Mouse (Mus musculus) common myeloid progenitor, adult 5-6 weeks (primary cell): ENCODE data around the gene Zfand2b. TPM values are rescaled to one million over a fixed set of nuclear protein-coding genes. Genes with fewer than 3 reads are reported as not detected.

Source experiments
- ATAC-seq: replicated peaks from 2 replicates; pipeline ENCODE4 v1.8.0; 2016; ENCODE audit warnings: low read depth, mild to moderate bottlenecking, moderate TSS enrichment, inconsistent platforms; ENCODE audit not compliant: poor library complexity, severe bottlenecking
- total RNA-seq: library from RNA; stranded (forward); fragments of 200-1000, 187-1606 nt; gene quantifications from 2 replicates; pipeline ENCODE4 v1.2.3, GENCODE M21; 2017

Zfand2b gene
- total RNA-seq, 1 experiment from 2014 or later: 21.8 TPM

DNA sequence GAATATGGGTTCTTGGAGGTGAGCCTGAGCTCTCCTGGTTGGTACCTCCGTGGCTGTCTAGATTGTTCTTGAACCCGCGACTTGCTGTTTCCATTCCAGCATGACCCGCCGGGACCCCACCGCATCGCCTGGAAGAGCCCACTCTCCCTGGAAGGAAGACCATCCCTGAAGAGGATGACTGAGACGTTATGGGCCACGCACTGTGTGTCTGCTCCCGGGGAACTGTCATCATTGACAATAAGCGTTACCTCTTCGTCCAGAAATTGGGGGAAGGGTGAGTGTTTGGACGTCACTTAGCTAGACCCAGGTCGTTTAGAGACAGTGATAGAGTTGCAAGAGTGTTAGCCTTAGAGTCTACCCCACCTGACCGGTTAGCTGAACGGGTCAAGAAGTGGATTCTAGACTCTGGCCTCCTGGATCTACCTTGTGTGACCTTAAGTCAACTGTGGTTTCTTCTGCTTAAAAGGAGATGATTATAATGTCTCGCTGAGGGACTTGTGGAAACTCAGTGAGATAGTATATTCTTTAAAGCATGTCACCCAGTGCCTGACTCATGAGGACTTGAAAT, 42.8 kb downstream of the Zfand2b start:
- ATAC-seq: no peak

DNA sequence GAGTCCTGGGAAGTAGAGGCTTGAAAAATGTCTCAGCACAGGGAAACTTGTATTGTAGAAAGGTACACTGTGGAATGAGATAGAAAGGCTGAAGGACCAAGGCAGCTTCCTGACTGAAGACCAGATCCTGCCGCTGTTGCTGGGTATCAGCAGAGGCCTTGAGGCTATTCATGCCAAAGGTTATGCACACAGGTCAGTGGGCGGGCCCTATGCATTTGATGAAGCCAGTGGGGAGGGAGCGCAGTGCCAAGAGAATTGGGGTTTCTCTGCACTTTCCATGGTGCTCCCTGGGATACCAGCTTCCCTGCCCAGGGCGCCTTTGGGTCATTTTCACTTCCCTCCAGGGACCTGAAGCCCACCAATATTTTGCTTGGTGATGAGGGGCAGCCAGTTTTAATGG, 44.1 kb downstream of the Zfand2b start:
- no peak for ATAC-seq

DNA sequence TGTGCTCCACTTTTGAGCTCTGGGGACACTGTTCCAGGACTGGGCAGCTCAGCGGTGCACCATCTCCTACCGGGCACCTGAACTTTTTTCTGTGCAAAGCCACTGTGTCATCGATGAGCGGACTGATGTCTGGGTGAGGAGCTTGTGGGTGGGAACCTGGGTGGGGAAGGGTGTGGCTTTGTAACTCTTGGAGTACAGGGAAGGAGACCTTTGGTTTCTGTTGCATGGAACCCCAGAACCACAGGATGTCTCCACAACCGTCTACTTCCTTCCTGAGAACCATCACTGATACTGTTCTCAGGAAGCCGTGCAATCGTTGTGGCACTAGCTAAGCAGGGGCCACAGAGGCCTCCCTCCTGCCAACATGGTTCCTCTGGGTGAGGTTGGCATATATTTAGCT, 44.6 kb downstream of the Zfand2b start:
- peak; percentile 69 for ATAC-seq

DNA sequence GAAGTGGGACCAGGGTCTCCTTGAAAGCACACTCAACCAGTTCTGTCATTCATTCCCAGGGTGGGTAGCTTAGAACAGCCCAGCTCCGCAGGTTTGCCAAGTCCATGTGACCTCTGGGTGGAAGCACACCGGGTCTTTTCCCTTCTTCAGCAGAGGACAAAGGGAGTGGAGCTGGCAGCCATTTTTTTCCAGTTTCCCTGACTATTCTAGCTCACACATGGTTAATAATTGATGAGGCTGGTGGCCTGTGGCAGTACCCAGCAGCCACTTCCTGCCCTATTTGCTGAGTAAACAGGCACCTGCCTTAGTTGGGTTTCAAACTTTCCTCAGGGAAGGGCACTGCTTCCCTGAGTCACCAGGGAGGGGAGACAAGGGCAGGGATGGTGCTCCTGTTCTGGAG, 46.0 kb downstream of the Zfand2b start:
- no peak for ATAC-seq

DNA sequence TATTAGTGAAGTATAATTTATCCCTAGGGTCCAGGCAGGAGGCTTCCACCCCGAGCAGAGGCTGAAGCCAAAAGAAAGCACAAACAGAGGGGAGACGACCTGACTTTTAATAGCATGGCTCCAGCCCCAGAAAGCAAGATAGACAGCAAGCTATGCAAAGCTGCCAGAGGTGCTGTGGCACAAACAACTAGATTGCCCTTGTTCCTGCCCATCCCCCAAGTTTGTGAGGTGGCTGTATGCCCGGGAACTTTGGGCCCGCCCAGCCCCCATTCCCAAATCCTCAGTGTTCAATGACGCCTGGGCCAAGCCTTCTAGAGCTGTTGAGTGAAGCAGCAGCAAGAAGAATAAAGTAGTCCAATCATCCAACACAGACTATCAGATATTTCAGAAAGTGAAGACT, 46.4 kb downstream of the Zfand2b start:
- no peak for ATAC-seq

DNA sequence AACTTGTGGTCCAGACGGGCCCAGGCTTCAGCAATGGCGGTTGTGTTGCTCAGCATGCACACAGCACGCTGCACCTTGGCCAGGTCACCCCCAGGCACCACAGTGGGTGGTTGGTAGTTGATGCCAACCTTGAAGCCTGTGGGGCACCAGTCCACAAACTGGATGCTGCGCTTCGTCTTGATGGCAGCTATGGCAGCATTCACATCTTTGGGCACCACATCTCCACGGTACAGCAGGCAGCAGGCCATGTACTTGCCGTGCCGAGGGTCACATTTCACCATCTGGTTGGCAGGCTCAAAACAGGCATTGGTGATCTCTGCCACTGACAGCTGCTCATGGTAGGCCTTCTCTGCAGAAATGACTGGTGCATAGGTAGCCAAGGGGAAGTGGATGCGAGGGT, 47.3 kb downstream of the Zfand2b start:
- no peak for ATAC-seq

DNA sequence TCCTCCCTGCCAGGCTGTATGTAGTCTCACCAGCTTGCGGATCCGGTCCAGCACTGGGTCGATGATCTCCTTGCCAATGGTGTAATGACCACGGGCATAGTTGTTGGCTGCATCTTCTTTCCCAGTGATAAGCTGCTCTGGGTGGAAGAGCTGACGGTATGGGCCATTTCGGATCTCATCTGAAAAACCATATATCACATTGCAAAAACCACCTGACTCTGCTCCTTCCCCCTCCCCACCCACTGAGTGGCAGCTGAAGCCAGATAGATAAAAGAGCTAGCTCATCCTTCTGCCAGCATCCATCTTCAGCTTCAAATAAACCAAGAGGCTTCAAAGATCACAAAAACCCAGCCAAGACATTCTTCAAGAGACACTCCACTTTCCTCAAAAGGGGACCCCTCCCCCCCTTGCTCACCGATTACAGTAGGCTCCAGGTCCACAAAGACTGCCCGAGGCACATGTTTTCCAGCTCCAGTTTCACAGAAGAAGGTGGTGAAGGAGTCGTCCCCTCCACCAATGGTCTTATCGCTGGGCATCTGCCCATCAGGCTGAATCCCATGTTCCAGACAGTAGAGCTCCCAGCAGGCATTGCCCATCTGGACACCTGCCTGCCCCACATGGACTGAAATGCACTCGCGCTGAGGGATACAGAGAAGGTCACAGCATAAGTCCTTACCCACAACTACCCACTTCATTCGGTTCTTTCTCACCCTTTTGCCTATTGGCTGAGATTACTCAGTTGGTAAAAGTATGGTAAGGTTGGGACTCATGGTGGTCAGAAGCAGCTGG, 48.5 kb downstream of the Zfand2b start:
- ATAC-seq: no peak

DNA sequence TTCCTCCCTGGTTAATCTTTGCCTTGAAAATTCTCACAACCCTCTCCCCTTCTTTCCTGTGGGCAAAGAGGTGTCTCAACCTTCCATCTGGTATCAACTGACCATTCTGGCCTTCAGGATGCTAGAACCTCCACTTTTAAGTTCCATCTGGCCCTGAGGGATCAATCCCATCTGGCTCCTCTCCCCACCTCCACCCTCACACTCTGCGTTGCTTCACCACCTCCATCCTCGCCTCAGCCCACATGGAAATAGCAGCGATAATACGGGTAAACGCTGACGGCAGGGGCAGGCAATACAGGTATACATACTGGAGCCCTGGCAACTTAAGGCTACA, 49.4 kb downstream of the Zfand2b start:
- ATAC-seq: no peak

DNA sequence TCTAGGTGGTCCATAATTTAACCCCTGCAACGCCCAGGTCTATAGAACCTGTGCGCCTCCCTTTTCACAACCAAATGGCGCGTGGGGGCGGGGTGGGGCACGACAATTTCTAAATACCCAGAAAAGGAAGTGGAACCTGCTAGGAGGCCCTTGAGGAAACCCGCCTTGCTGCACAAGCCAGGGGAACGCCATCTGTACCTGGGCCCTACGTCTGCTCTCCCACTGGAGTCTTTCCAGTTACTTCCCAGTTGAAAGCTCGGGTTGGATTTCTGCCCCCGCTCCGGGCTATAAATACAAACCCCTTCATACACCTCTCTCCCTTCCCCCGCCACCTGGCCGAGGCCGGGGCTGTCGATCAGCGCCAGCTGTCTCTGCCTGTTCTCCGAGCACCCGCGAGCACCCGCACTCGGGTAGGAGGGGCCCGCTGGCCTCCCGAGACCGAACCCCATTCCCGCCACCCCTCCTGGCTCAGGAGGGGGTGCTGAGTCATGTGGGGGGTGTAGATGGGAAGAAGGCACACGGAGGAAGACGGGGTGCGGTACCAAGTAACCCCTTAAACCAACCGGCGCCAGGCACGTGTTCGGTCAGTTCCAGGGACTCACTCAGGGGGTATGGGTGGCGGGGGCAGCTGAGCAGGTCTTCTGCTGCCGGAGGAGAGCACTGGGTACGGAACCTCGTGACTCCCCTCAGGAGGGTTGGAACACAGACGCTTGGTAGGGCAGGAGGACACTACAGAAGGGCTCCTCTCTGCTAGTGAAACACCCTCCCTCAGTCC, 50.0 kb downstream of the Zfand2b start:
- peak; percentile 24 for ATAC-seq

DNA sequence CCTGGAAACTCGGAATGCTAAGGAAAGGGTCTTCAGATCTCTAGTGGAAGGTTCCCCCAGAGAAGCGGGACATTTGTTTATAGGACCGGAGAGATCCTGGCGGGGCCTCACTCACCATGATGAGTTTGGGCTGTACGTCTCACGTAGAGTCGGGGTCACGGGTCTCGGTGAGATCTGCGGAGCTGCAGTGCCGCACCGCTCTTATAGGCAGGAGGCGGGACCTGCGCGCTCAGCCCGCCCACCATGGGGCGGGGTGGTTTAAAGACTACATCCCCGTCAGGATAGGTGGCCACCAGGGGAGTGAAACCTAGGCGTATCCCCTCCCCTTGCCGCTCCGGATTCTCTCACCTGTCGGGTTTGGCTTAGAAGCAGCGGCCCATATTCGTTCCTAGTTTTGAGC, 50.6 kb downstream of the Zfand2b start:
- peak; percentile 70 for ATAC-seq

DNA sequence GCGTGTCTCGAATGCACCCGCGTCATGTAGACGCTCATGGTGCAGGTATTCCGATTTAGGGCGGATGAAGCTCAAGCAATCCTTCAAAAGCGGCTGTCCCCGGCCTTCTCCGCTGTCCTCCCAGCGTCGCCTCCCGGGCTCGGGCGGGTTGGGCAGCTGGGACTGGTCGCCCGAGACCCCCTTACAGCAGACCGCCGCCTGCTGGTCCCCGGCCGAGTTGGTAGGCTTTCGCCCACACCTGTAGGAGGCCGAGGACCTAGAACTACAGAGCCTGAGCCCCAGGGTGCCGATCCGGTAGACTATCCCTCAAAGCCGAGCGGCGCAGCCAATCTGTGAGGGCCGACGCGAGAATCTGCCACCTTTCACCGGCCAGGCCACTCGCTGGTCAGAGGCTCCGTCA, 51.1 kb downstream of the Zfand2b start, which contains the start of gene Tuba4a:
Gene Tuba4a (minus strand): TSS at position 335 of the 400 bp plus-strand sequence.
- no peak for ATAC-seq

Other genes starting within 250 kb of the Zfand2b start
- gene Cfap65, start 233.0 kb upstream of the Zfand2b start, total RNA-seq: not detected in 2 replicates
- not detected in 2 replicates for gene Ihh, start 217.0 kb upstream of the Zfand2b start, total RNA-seq
- 2.7 and 6.6 TPM in 2 replicates for gene Nhej1, start 43.4 kb upstream of the Zfand2b start, total RNA-seq
- not detected in 2 replicates for gene Slc23a3, start 34.8 kb upstream of the Zfand2b start, total RNA-seq
- gene Cnppd1, start 25.9 kb upstream of the Zfand2b start, total RNA-seq: 37.0 and 38.3 TPM in 2 replicates
- 45.8 and 60.1 TPM in 2 replicates for gene Retreg2, start 25.9 kb upstream of the Zfand2b start, total RNA-seq
- 17.8 and 22.9 TPM in 2 replicates for gene Abcb6, start 11.7 kb downstream of the Zfand2b start, total RNA-seq
- gene Ankzf1, start 23.5 kb downstream of the Zfand2b start, total RNA-seq: 13.1 and 17.3 TPM in 2 replicates
- gene Atg9a, start 23.6 kb downstream of the Zfand2b start, total RNA-seq: 6.8 and 8.5 TPM in 2 replicates
- gene Glb1l, start 42.2 kb downstream of the Zfand2b start, total RNA-seq: 7.5 and 13.1 TPM in 2 replicates
- 60.9 and 92.2 TPM in 2 replicates for gene Stk16, start 42.2 kb downstream of the Zfand2b start, total RNA-seq
- 156 and 186 TPM in 2 replicates for gene Tuba4a, start 51.2 kb downstream of the Zfand2b start, total RNA-seq
- 1.1 TPM in 1 of 2 replicates, not detected in the other for gene A630095N17Rik, start 63.5 kb downstream of the Zfand2b start, total RNA-seq
- gene Dnajb2, start 67.8 kb downstream of the Zfand2b start, total RNA-seq: 5.9 and 9.5 TPM in 2 replicates
- 0.14 TPM in 1 of 2 replicates, not detected in the other for gene Ptprn, start 95.9 kb downstream of the Zfand2b start, total RNA-seq
- not detected in 2 replicates for gene Resp18, start 109.8 kb downstream of the Zfand2b start, total RNA-seq
- gene Dnpep, start 149.3 kb downstream of the Zfand2b start, total RNA-seq: 28.7 and 37.5 TPM in 2 replicates
- gene Des, start 191.7 kb downstream of the Zfand2b start, total RNA-seq: not detected in 2 replicates
- gene Speg, start 206.7 kb downstream of the Zfand2b start, total RNA-seq: not detected in 2 replicates